Mouse (Mus musculus): ENCODE results near the gene Mlph. TPM values are rescaled to one million over a fixed set of nuclear protein-coding genes. Genes with fewer than 3 reads are reported as not detected.

Mlph gene
- total and polyA plus RNA-seq, 3 experiments, result not detected

GRCm38 (mm10) chr1:90899816-90900215 lies 15.1 kb upstream of the Mlph start (continued):
- TF ChIP-seq POLR2AphosphoS2 (IDR thresholded peaks at IDR 0.05; ENCODE audit: low read length), result no peak
- TF ChIP-seq MYB (IDR thresholded peaks at IDR 0.05; ENCODE audit: low read depth, low read length), result no peak
- no peak for TF ChIP-seq SMC3 (IDR thresholded peaks at IDR 0.05; ENCODE audit: low read depth, low read length)

GRCm38 (mm10) chr1:90900406-90900805 lies 14.5 kb upstream of the Mlph start:
- no peaks in the 10 kb centered on the region for H3K27me3 ChIP-seq (ENCODE audit: control insufficient read depth in 1 of 2, insufficient read depth in 2 of 2, low read length in 2 of 2)
- no peak for DNase-seq (ENCODE audit: low read depth, low spot score)
- H3K9ac ChIP-seq (ENCODE audit: control insufficient read depth, low read depth, low read length, poor library complexity, severe bottlenecking), result no peak overlapping the region
- no peaks in the 10 kb centered on the region for H3K9me3 ChIP-seq (replicated peaks; ENCODE audit: insufficient read depth, low read length)
- no peaks in the 10 kb centered on the region for H3K79me2 ChIP-seq (ENCODE audit: control insufficient read depth, insufficient read depth, low read length, poor library complexity)
- H3K4me1 ChIP-seq (ENCODE audit: control insufficient read depth in 1 of 2, insufficient read depth in 2 of 2, low read length in 2 of 2), result no peaks in the 10 kb centered on the region
- no peaks in the 10 kb centered on the region for H3K36me3 ChIP-seq (ENCODE audit: control insufficient read depth in 1 of 2, insufficient read depth in 2 of 2, low read length in 2 of 2)
- H3K27ac ChIP-seq (ENCODE audit: control insufficient read depth, low read depth, low read length), result no peak overlapping the region
- no peak overlapping the region for H3K4me3 ChIP-seq (ENCODE audit: control insufficient read depth in 1 of 2, insufficient read depth in 1 of 2, low read depth in 2 of 2, low read length in 2 of 2)
- no peak for TF ChIP-seq MEF2A (IDR thresholded peaks at IDR 0.05; ENCODE audit: extremely low read depth, insufficient replicate concordance, low read depth, low read length, poor library complexity, severe bottlenecking)
- no peak for TF ChIP-seq NELFE (IDR thresholded peaks at IDR 0.05; ENCODE audit: low read depth, low read length)
- no peak for TF ChIP-seq HCFC1 (IDR thresholded peaks at IDR 0.05; ENCODE audit: low read depth, low read length)
- no peak for TF ChIP-seq ETS1 (IDR thresholded peaks at IDR 0.05; ENCODE audit: low read depth, low read length)
- TF ChIP-seq JUND (IDR thresholded peaks at IDR 0.05; ENCODE audit: low read depth, low read length), result no peak

- no peaks in the 10 kb centered on the region for H3K36me3 ChIP-seq (ENCODE audit: control insufficient read depth in 1 of 2, insufficient read depth in 2 of 2, low read length in 2 of 2)
- no peaks in the 10 kb centered on the region for H3K9me3 ChIP-seq (replicated peaks; ENCODE audit: insufficient read depth, low read length)
- TF ChIP-seq POLR2AphosphoS5 (IDR thresholded peaks at IDR 0.05; ENCODE audit: borderline replicate concordance, low read depth, low read length) (no peak), POLR2AphosphoS2 (IDR thresholded peaks at IDR 0.05; ENCODE audit: low read length) (no peak), SMC3 (IDR thresholded peaks at IDR 0.05; ENCODE audit: low read depth, low read length) (no peak), MXI1 (IDR thresholded peaks at IDR 0.05; ENCODE audit: low read depth, low read length) (no peak), TBP (IDR thresholded peaks at IDR 0.05; ENCODE audit: low read depth, low read length) (no peak)
- no peak overlapping the region for H3K9ac ChIP-seq (ENCODE audit: control insufficient read depth, low read depth, low read length, poor library complexity, severe bottlenecking)
- no peaks in the 10 kb centered on the region for H3K4me1 ChIP-seq (ENCODE audit: control insufficient read depth in 1 of 2, insufficient read depth in 2 of 2, low read length in 2 of 2)
- H3K27me3 ChIP-seq (ENCODE audit: control insufficient read depth in 1 of 2, insufficient read depth in 2 of 2, low read length in 2 of 2), result no peaks in the 10 kb centered on the region
- DNase-seq (ENCODE audit: low read depth, low spot score), result no peak
- H3K27ac ChIP-seq (ENCODE audit: control insufficient read depth, low read depth, low read length), result no peak overlapping the region
- no peaks in the 10 kb centered on the region for H3K79me2 ChIP-seq (ENCODE audit: control insufficient read depth, insufficient read depth, low read length, poor library complexity)
- H3K4me3 ChIP-seq (ENCODE audit: control insufficient read depth in 1 of 2, insufficient read depth in 1 of 2, low read depth in 2 of 2, low read length in 2 of 2), result no peak overlapping the region
Observed at GRCm38 (mm10) chr1:90901246-90901645, 13.6 kb upstream of the Mlph start.

- H3K9me3 ChIP-seq (replicated peaks; ENCODE audit: insufficient read depth, low read length), result no peaks in the 10 kb centered on the region
- no peak for DNase-seq (ENCODE audit: low read depth, low spot score)
- H3K4me3 ChIP-seq (ENCODE audit: control insufficient read depth in 1 of 2, insufficient read depth in 1 of 2, low read depth in 2 of 2, low read length in 2 of 2), result no peak overlapping the region
- no peaks in the 10 kb centered on the region for H3K79me2 ChIP-seq (ENCODE audit: control insufficient read depth, insufficient read depth, low read length, poor library complexity)
- H3K27me3 ChIP-seq (ENCODE audit: control insufficient read depth in 1 of 2, insufficient read depth in 2 of 2, low read length in 2 of 2), result no peaks in the 10 kb centered on the region
- no peak for TF ChIP-seq JUND (IDR thresholded peaks at IDR 0.05; ENCODE audit: low read depth, low read length)
- TF ChIP-seq ZC3H11A (IDR thresholded peaks at IDR 0.05; ENCODE audit: low read depth, low read length), result no peak
- no peak for TF ChIP-seq POLR2AphosphoS5 (IDR thresholded peaks at IDR 0.05; ENCODE audit: borderline replicate concordance, low read depth, low read length)
- no peak for TF ChIP-seq TCF12 (IDR thresholded peaks at IDR 0.05; ENCODE audit: low read depth, low read length)
- H3K4me1 ChIP-seq (ENCODE audit: control insufficient read depth in 1 of 2, insufficient read depth in 2 of 2, low read length in 2 of 2), result no peaks in the 10 kb centered on the region
- no peak overlapping the region for H3K9ac ChIP-seq (ENCODE audit: control insufficient read depth, low read depth, low read length, poor library complexity, severe bottlenecking)
- H3K36me3 ChIP-seq (ENCODE audit: control insufficient read depth in 1 of 2, insufficient read depth in 2 of 2, low read length in 2 of 2), result no peaks in the 10 kb centered on the region
- H3K27ac ChIP-seq (ENCODE audit: control insufficient read depth, low read depth, low read length), result no peak overlapping the region
Observed at GRCm38 (mm10) chr1:90901681-90902208, 13.1 kb upstream of the Mlph start.

Data from MEL (cell line).